Mouse (Mus musculus) activated CD4-positive, CD25-positive, alpha-beta regulatory T cell, adult 4 months (primary cell): ENCODE data around the gene Tmem248. TPM values are rescaled to one million over a fixed set of nuclear protein-coding genes. Genes with fewer than 3 reads are reported as not detected.
"Not testable (repeated sequence)": the region's sequence is repeated elsewhere in the genome, so short reads cannot be mapped to it uniquely, and the experiment has no call there.

Experiments used
- ATAC-seq: one replicate; pipeline ENCODE4 v1.8.0; 2017
- polyA plus RNA-seq, 2 experiments: library from polyadenylated mRNA; unstranded; fragments of 100-300 nt; shearing (Covaris generic); gene quantifications; one replicate each; pipeline ENCODE4 v1.2.1; 2017

Tmem248 gene
- polyA plus RNA-seq, 2 experiments from 2014 or later = 13.8 to 15.1 TPM

- peak; percentile 78 for ATAC-seq
These were observed 12.3 kb upstream of the Tmem248 start for GRCm38 (mm10) chr5:130204560-130204959.

GRCm38 (mm10) chr5:130205441-130206023 lies 11.3 kb upstream of the Tmem248 start:
- no peak for ATAC-seq

GRCm38 (mm10) chr5:130207299-130207698 lies 9.6 kb upstream of the Tmem248 start:
- ATAC-seq = no peak

- ATAC-seq = no peak
These were observed 3.9 kb upstream of the Tmem248 start for GRCm38 (mm10) chr5:130212956-130213355.

- no peak for ATAC-seq
These were observed 525 bp downstream of the Tmem248 start for GRCm38 (mm10) chr5:130217406-130217805.

GRCm38 (mm10) chr5:130218336-130218735 lies 1.5 kb downstream of the Tmem248 start:
- no peak for ATAC-seq

- no peak for ATAC-seq
These were observed 4.4 kb downstream of the Tmem248 start for GRCm38 (mm10) chr5:130221316-130221715.

GRCm38 (mm10) chr5:130221760-130222145 lies 4.9 kb downstream of the Tmem248 start:
- peak; percentile 18 for ATAC-seq

GRCm38 (mm10) chr5:130222146-130223004 lies 5.5 kb downstream of the Tmem248 start:
- peak; percentile 91 for ATAC-seq

GRCm38 (mm10) chr5:130226790-130227189 lies 9.9 kb downstream of the Tmem248 start:
- ATAC-seq = no peak

- ATAC-seq = no peak
These were observed 11.2 kb downstream of the Tmem248 start for GRCm38 (mm10) chr5:130228120-130228519.

GRCm38 (mm10) chr5:130236302-130236701 lies 19.4 kb downstream of the Tmem248 start:
- no peak for ATAC-seq

- no peak for ATAC-seq
These were observed 22.4 kb downstream of the Tmem248 start for GRCm38 (mm10) chr5:130239236-130239635.

- no peak for ATAC-seq
These were observed 23.0 kb downstream of the Tmem248 start for GRCm38 (mm10) chr5:130239856-130240255.

- no peak for ATAC-seq
These were observed 24.5 kb downstream of the Tmem248 start for GRCm38 (mm10) chr5:130241426-130241825.

- no peak for ATAC-seq
These were observed 30.9 kb downstream of the Tmem248 start for GRCm38 (mm10) chr5:130247823-130248222.

GRCm38 (mm10) chr5:130254164-130255016 lies 37.5 kb downstream of the Tmem248 start:
- ATAC-seq = no peak

- peak; percentile 74 for ATAC-seq
These were observed 38.3 kb downstream of the Tmem248 start, which contains the start of the genes Sbds and Tyw1 for GRCm38 (mm10) chr5:130255017-130255720. Gene Sbds, minus strand, starts transcription at chr5:130255530. Gene Tyw1, plus strand, starts transcription at chr5:130255619.

GRCm38 (mm10) chr5:130255799-130256525 lies 39.1 kb downstream of the Tmem248 start:
- not testable (repeated sequence) for ATAC-seq

- ATAC-seq = peak; percentile 88
These were observed 39.9 kb downstream of the Tmem248 start for GRCm38 (mm10) chr5:130256678-130257271.

- no peak for ATAC-seq
These were observed 40.4 kb downstream of the Tmem248 start for GRCm38 (mm10) chr5:130257303-130257702.
